Mouse (Mus musculus) cortical plate, adult 2 months (tissue): ENCODE data around the gene Dab1.

ENCODE experiments used
- CTCF ChIP-seq: fragments of 200-500 bp; IDR thresholded peaks from 2 replicates; pipeline ENCODE4 v1.5.1; 2011; ENCODE audit warnings: mild to moderate bottlenecking, control low read depth, low read length; ENCODE audit not compliant: insufficient read depth; ENCODE audit errors: extremely low read depth
- POLR2A ChIP-seq: fragments of 200-500 bp; IDR thresholded peaks from 2 replicates; pipeline ENCODE4 v1.6.1; 2011; ENCODE audit warnings: mild to moderate bottlenecking, low read length, control low read depth; ENCODE audit not compliant: insufficient read depth; ENCODE audit errors: extremely low read depth

DNA sequence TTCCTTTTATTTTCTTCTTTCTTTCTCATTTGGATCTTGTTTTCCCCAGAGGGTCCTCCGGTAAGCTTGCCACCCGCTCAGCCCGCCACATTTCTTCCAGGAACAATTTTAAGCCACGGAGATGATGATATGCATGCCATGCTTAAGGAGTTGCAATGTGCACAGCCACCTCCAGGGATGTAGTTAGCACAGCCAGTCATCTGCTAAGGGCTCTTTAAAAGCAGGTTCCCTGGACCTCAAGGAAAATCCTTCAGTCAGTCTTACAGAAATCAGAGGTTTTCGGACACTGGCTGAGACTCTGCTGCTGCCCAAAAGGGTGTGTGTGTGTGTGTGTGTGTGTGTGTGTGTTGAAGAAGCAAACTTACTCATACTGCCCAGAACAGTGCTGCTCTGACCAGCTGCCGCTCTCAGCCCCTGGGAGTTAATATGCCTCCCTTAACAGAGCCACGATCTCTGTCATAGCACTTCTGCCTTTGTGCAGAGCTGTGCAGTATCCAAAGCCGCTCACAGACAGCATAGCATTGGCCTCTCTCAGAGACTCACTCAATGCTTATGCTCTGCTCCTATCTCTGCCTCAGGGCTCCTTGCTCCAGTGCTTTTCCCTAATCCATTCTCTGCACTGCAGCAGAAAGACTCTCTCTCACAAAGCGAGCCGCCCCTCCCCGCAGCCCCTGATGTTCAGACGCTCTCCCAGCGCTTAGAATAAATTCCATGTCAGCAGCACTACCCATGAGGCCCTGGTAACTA, 1141.9 kb downstream of the Dab1 start:
- TF ChIP-seq POLR2A (no peak), CTCF (no peak)
